Mouse (Mus musculus): ENCODE data around the gene Gadd45gip1. TPM values are rescaled to one million over a fixed set of nuclear protein-coding genes. Genes with fewer than 3 reads are reported as not detected.

Gadd45gip1 gene
- total and polyA plus RNA-seq, 2 experiments from 2014 or later, result 27.5 to 42.9 TPM

DNA sequence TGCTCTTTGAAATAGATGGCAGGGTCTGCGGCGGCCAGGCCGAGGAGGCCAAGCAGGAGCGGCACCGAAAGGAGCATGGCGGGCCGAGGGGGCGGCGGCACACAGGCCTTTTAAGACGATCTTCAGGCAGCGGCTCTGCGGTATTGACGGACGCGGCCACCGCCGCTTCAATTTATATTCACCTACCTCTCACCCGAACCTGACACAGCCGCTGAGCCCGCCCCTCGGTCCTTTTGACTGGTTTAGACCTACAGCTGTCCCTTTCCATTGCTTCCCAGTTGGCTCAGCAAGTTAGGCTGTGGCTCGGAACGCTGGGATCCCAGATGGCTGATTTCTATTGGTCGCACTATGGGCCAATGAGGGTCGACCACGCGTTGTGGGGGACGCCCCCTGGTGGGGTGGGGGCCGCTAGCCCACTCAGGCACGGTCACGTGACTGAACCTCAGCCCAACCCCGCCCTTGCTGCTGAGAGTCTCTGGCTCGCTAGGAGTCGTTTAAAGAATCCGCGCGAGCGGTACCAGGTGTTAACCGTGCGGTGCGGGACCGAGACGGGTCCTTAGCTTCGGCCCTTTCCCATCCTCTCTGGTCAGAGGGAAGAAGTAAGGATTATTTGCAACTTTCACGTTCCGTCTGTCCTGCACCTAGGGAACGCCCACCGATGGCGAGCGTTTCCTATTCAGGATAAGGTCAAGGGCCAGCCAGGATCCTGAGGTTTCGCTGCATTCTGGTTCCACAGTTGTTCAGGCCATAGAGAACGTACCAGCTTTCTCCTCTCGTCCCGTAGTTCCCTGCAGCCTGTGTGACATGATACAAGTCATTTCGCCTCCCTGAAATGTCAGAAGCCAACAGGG is 15.6 kb downstream of the Gadd45gip1 start, which contains the start of gene Calr:
Gene Calr (minus strand): TSS at position 213 of the 851 bp plus-strand sequence.
- peaks cover 29% of the 10 kb centered on the region for H3K36me3 ChIP-seq (ENCODE audit: insufficient read depth, low read length)
- H3K9ac ChIP-seq (replicated peaks; ENCODE audit: low read length, poor library complexity, severe bottlenecking), result peak within 1 kb of the TSS; percentile 81
- 0 out of 2 replicates have a peak, but pooled peaks cover 4% of the 10 kb centered on the region for H3K4me1 ChIP-seq (ENCODE audit: insufficient read depth, low read length)
- 1% methylated on average over 54 of the region's 55 CpGs for WGBS
- ATAC-seq (ENCODE audit: low FRiP score), result peak; percentile 99
- TF ChIP-seq CTCF (IDR thresholded peaks at IDR 0.05), result peak; percentile 55
- DNase-seq (ENCODE audit: low spot score), result peak; percentile 100
- no peaks in the 10 kb centered on the region for H3K27me3 ChIP-seq (ENCODE audit: insufficient read depth, low read length)
- H3K4me2 ChIP-seq (ENCODE audit: low read depth, low read length, poor library complexity, severe bottlenecking), result peak within 1 kb of the TSS; percentile 89
- H3K27ac ChIP-seq (ENCODE audit: low read depth, low read length), result peak within 1 kb of the TSS; percentile 91
- H3K4me3 ChIP-seq (ENCODE audit: low read depth, low read length), result peak within 1 kb of the TSS; percentile 89
- H3K9me3 ChIP-seq (ENCODE audit: low read length), result no peaks in the 10 kb centered on the region

- WGBS, result 44% methylated on average over 6 of the region's 6 CpGs
- DNase-seq (ENCODE audit: low spot score) (no peak), ATAC-seq (ENCODE audit: low FRiP score) (no peak)
- Histone ChIP-seq H3K9ac (replicated peaks; ENCODE audit: low read length, poor library complexity, severe bottlenecking) (no peak overlapping the region), H3K27me3 (ENCODE audit: insufficient read depth, low read length) (no peaks in the 10 kb centered on the region), H3K4me3 (ENCODE audit: low read depth, low read length) (peak overlapping the region; percentile 89; the same call in 1 of the 2 replicates), H3K4me1 (ENCODE audit: insufficient read depth, low read length) (0 out of 2 replicates have a peak, but pooled peaks cover 4% of the 10 kb centered on the region), H3K9me3 (ENCODE audit: low read length) (no peaks in the 10 kb centered on the region), H3K4me2 (ENCODE audit: low read depth, low read length, poor library complexity, severe bottlenecking) (peak overlapping the region; percentile 82), H3K27ac (ENCODE audit: low read depth, low read length) (no peak overlapping the region; the same call in 1 of the 2 replicates), H3K36me3 (ENCODE audit: insufficient read depth, low read length) (peaks cover 21% of the 10 kb centered on the region)
- no peak for TF ChIP-seq CTCF (IDR thresholded peaks at IDR 0.05)
Observed at GRCm38 (mm10) chr8:84847684-84848435, 16.5 kb downstream of the Gadd45gip1 start.

GRCm38 (mm10) chr8:84856434-84856833 is 25.1 kb downstream of the Gadd45gip1 start:
- Histone ChIP-seq H3K4me3 (ENCODE audit: low read depth, low read length) (peak overlapping the region; percentile 79), H3K4me1 (ENCODE audit: insufficient read depth, low read length) (no peaks in the 10 kb centered on the region; the same call in 1 of the 2 replicates), H3K9ac (replicated peaks; ENCODE audit: low read length, poor library complexity, severe bottlenecking) (no peak overlapping the region), H3K27ac (ENCODE audit: low read depth, low read length) (no peak overlapping the region), H3K9me3 (ENCODE audit: low read length) (no peaks in the 10 kb centered on the region), H3K36me3 (ENCODE audit: insufficient read depth, low read length) (peaks cover 16% of the 10 kb centered on the region), H3K27me3 (ENCODE audit: insufficient read depth, low read length) (no peaks in the 10 kb centered on the region), H3K4me2 (ENCODE audit: low read depth, low read length, poor library complexity, severe bottlenecking) (no peak overlapping the region)
- WGBS, result 94% methylated on average over 3 of the region's 3 CpGs
- no peak for DNase-seq (ENCODE audit: low spot score)
- ATAC-seq (ENCODE audit: low FRiP score), result no peak
- TF ChIP-seq CTCF (IDR thresholded peaks at IDR 0.05), result no peak

- Histone ChIP-seq H3K9me3 (ENCODE audit: low read length) (no peaks in the 10 kb centered on the region), H3K27ac (ENCODE audit: low read depth, low read length) (peak within 1 kb of the TSS; percentile 83), H3K4me1 (ENCODE audit: insufficient read depth, low read length) (no peaks in the 10 kb centered on the region; the same call in 1 of the 2 replicates), H3K9ac (replicated peaks; ENCODE audit: low read length, poor library complexity, severe bottlenecking) (peak within 1 kb of the TSS; percentile 68), H3K36me3 (ENCODE audit: insufficient read depth, low read length) (peaks cover 20% of the 10 kb centered on the region), H3K27me3 (ENCODE audit: insufficient read depth, low read length) (no peaks in the 10 kb centered on the region), H3K4me2 (ENCODE audit: low read depth, low read length, poor library complexity, severe bottlenecking) (peak within 1 kb of the TSS; percentile 87), H3K4me3 (ENCODE audit: low read depth, low read length) (peak within 1 kb of the TSS; percentile 79)
- ATAC-seq (ENCODE audit: low FRiP score), result peak; percentile 91
- peak; percentile 97 for DNase-seq (ENCODE audit: low spot score)
- TF ChIP-seq CTCF (IDR thresholded peaks at IDR 0.05), result no peak
- under 1% methylated on average over 39 of the region's 39 CpGs for WGBS
Observed at GRCm38 (mm10) chr8:84856864-84857441, 25.6 kb downstream of the Gadd45gip1 start, which contains the start of gene Farsa. Farsa (plus strand) TSS chr8:84856989.

- peak within 1 kb of the TSS; percentile 55 for H3K9ac ChIP-seq (replicated peaks; ENCODE audit: low read length, poor library complexity, severe bottlenecking)
- ATAC-seq (ENCODE audit: low FRiP score), result peak; percentile 71
- DNase-seq (ENCODE audit: low spot score), result peak; percentile 73
- peaks cover 29% of the 10 kb centered on the region for H3K36me3 ChIP-seq (ENCODE audit: insufficient read depth, low read length)
- H3K4me3 ChIP-seq (ENCODE audit: low read depth, low read length), result peak within 1 kb of the TSS; percentile 48
- H3K9me3 ChIP-seq (ENCODE audit: low read length), result no peaks in the 10 kb centered on the region
- WGBS, result 16% methylated on average over 35 of the region's 46 CpGs
- H3K4me1 ChIP-seq (ENCODE audit: insufficient read depth, low read length), result peaks cover 8% of the 10 kb centered on the region; the same call in 1 of the 2 replicates
- no peak within 1 kb of the TSS for H3K27ac ChIP-seq (ENCODE audit: low read depth, low read length)
- no peaks in the 10 kb centered on the region for H3K27me3 ChIP-seq (ENCODE audit: insufficient read depth, low read length)
- H3K4me2 ChIP-seq (ENCODE audit: low read depth, low read length, poor library complexity, severe bottlenecking), result peak within 1 kb of the TSS; percentile 84
- TF ChIP-seq CTCF (IDR thresholded peaks at IDR 0.05), result peak; percentile 69
Observed at GRCm38 (mm10) chr8:84871376-84872308, 40.3 kb downstream of the Gadd45gip1 start, which contains the start of gene Syce2. Syce2 (plus strand) TSS chr8:84872111.

All from midbrain, postnatal 0 days (tissue).